Mouse (Mus musculus) myocyte (in vitro differentiated cells): ENCODE results near the gene Thap8.

Experiments
- CEBPB ChIP-seq: IDR thresholded peaks from 2 replicates; pipeline ENCODE4 v1.6.1; 2011; ENCODE audit warnings: mild to moderate bottlenecking, moderate library complexity; ENCODE audit not compliant: poor library complexity, insufficient read depth, severe bottlenecking
- E2F4 ChIP-seq: IDR thresholded peaks from one replicate; pipeline ENCODE4 v1.6.1; 2011; ENCODE audit warnings: mild to moderate bottlenecking, control low read depth, moderate library complexity; ENCODE audit not compliant: insufficient read depth
- MYOG ChIP-seq, 3 experiments: IDR thresholded peaks; one replicate each; pipeline ENCODE4 v1.6.1; 2011; ENCODE audit warnings: control low read depth in 2 of 3, low read depth in 2 of 3, mild to moderate bottlenecking in 2 of 3; ENCODE audit not compliant: insufficient read length in 2 of 3, control insufficient read depth in 1 of 3, insufficient read depth in 1 of 3
- POLR2A ChIP-seq: IDR thresholded peaks from one replicate; pipeline ENCODE4 v1.6.1; 2011; ENCODE audit warnings: low read depth, mild to moderate bottlenecking, control low read depth, moderate library complexity; ENCODE audit not compliant: insufficient read length

GRCm38 (mm10) chr7:30336384-30336783 lies 56.5 kb downstream of the Thap8 start:
- TF ChIP-seq E2F4 = no peak
- no peak for TF ChIP-seq POLR2A
- no peak for TF ChIP-seq CEBPB
- TF ChIP-seq MYOG (IDR thresholded peaks at IDR 0.05; ENCODE audit: control insufficient read depth in 1 of 3, insufficient read depth in 1 of 3, insufficient read length in 2 of 3, low read depth in 2 of 3) = no peak
